Mouse (Mus musculus) olfactory bulb, adult 2 months (tissue): ENCODE measurements around the gene Map3k13. TPM values are rescaled to one million over a fixed set of nuclear protein-coding genes. Genes with fewer than 3 reads are reported as not detected.

Experiments used
- H3K27ac ChIP-seq: fragments of 200-500 bp; 2 replicates; pipeline ENCODE4 v1.5.1; 2012; ENCODE audit warnings: low read depth, low read length; ENCODE audit not compliant: insufficient read depth
- H3K4me1 ChIP-seq: fragments of 200-500 bp; 2 replicates; pipeline ENCODE4 v1.6.1; 2012; ENCODE audit warnings: low read length; ENCODE audit not compliant: control insufficient read depth, insufficient read depth
- H3K4me3 ChIP-seq: fragments of 200-500 bp; 2 replicates; pipeline ENCODE4 v1.5.1; 2012; ENCODE audit warnings: mild to moderate bottlenecking, low read depth, low read length, moderate library complexity; ENCODE audit not compliant: insufficient read depth
- CTCF ChIP-seq: fragments of 200-500 bp; IDR thresholded peaks from 2 replicates; pipeline ENCODE4 v1.5.1; 2012; ENCODE audit warnings: low read depth, mild to moderate bottlenecking, low read length, moderate library complexity; ENCODE audit not compliant: insufficient read depth
- POLR2A ChIP-seq: fragments of 200-500 bp; IDR thresholded peaks from 2 replicates; pipeline ENCODE4 v1.6.1; 2012; ENCODE audit warnings: mild to moderate bottlenecking, low read depth, low read length, moderate library complexity; ENCODE audit not compliant: insufficient read depth
- WGBS: fragments of 180-500 bp; shearing (Covaris S2); methylation state at CpG from one replicate; pipeline ENCODE4 v1.1.7; 2018; 5-methylcytosine and 5-hydroxymethylcytosine counted together
- polyA plus RNA-seq: library from polyadenylated mRNA; stranded (reverse); fragments of >200 nt; gene quantifications from 2 replicates; pipeline ENCODE4 v1.2.4, GENCODE M21; 2012; ENCODE audit warnings: low replicate concordance; ENCODE audit not compliant: missing spikeins, insufficient read depth, insufficient read length

Gene Map3k13
- polyA plus RNA-seq, 1 experiment: not detected

- 50% methylated on average over 7 of the region's 7 CpGs for WGBS
- Histone ChIP-seq H3K4me3 (no peak overlapping the region), H3K27ac (no peak overlapping the region), H3K4me1 (peaks cover 7% of the 10 kb centered on the region)
- TF ChIP-seq POLR2A (no peak), CTCF (no peak)
Observed at GRCm38 (mm10) chr16:21853446-21853941, 59.3 kb downstream of the Map3k13 start.

DNA sequence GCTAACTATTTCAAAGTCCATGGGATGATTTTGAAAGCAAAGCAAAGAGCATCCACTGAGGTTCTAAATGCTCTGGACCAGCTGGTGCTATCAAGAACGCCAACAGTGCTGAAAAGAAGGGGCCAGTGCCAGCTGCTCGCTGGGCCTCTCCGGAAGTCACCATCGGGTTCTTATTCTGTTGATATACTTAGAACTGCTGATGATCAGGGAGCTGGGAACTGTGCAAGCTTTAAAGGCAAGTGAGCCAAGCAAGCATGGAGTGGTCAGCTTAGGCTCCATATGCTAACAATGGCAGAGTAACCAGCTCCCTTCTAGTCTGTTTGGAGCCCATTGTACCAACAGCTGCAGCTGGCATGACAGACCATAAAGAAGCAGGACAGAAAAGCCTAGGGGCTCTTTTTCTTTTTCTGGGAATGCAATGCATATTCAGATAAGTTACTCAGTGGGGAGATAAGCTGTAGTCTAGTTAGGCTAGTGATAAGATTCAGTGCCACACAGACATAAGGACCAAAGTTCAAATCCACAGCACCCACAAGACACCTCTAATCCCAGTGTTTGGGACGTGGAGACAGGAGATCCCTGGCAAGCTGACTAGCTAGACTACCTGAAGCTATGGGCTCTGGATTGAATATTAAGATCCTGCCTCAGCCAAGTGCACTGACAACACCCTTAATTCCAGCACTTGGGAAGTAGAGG is 60.6 kb downstream of the Map3k13 start:
- Histone ChIP-seq H3K4me1 (peaks cover 7% of the 10 kb centered on the region), H3K4me3 (no peak overlapping the region), H3K27ac (no peak overlapping the region)
- WGBS: 58% methylated on average over 5 of the region's 5 CpGs
- TF ChIP-seq POLR2A: no peak
- TF ChIP-seq CTCF: no peak

DNA sequence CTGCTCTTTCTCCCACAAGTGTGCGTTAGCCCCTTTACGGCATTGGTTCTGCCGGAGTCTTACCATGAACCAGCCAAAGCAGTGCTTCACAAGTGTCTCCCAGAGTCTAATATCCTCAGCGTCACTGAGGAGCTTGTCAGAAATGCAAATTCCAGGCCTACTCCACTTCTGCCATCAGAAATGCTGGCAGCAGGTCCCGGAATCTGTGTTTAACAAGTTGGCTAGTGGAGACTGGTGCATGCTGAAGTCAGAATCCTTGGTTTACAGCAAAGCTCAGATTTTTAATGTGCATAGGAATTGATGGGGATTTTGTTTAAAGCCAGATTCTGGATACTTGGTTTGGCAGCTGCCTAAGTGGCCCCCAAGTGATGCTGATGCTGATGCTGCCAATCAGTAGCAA is 62.0 kb downstream of the Map3k13 start:
- Histone ChIP-seq H3K27ac (no peak overlapping the region), H3K4me1 (peaks cover 5% of the 10 kb centered on the region), H3K4me3 (no peak overlapping the region)
- TF ChIP-seq CTCF (no peak), POLR2A (no peak)
- 78% methylated on average over 5 of the region's 5 CpGs for WGBS

DNA sequence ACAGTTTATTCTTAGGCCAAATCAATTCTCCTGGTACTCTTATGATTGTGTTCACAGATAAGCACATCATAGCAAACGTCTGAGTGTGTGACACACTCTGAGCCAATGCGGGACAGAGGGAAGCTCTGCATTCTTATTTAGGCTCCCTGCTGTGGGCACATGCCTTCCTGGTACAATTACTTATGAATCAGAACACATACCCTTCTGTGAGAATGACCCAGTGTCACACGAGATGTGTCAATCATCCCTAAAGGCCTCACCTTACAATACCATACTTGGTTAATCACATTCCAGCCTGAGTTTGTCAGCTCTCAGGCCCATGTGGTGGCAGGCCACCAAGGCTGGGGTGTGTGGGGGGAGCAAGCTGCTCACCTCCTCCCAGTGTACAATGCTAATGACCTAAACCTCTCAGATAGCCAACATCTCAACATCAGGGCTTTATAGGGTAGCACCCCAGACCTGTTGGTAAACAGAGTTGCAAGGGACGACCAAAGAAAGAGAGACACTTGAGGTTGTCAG is 63.0 kb downstream of the Map3k13 start:
- WGBS: 53% methylated on average over 4 of the region's 4 CpGs
- H3K27ac ChIP-seq: no peak overlapping the region
- TF ChIP-seq CTCF: no peak
- no peak for TF ChIP-seq POLR2A
- H3K4me1 ChIP-seq: peaks cover 5% of the 10 kb centered on the region
- no peak overlapping the region for H3K4me3 ChIP-seq

GRCm38 (mm10) chr16:21858163-21858562 is 64.0 kb downstream of the Map3k13 start:
- no peak overlapping the region for H3K27ac ChIP-seq
- peaks cover 2% of the 10 kb centered on the region for H3K4me1 ChIP-seq
- WGBS: 78% methylated on average over 6 of the region's 6 CpGs
- TF ChIP-seq CTCF (no peak), POLR2A (no peak)
- H3K4me3 ChIP-seq: no peak overlapping the region

GRCm38 (mm10) chr16:21858882-21859281 is 64.7 kb downstream of the Map3k13 start:
- Histone ChIP-seq H3K4me1 (peaks cover 2% of the 10 kb centered on the region; the same call in 1 of the 2 replicates), H3K27ac (no peak overlapping the region), H3K4me3 (no peak overlapping the region)
- 80% methylated on average over 8 of the region's 8 CpGs for WGBS
- TF ChIP-seq POLR2A (no peak), CTCF (no peak)

DNA sequence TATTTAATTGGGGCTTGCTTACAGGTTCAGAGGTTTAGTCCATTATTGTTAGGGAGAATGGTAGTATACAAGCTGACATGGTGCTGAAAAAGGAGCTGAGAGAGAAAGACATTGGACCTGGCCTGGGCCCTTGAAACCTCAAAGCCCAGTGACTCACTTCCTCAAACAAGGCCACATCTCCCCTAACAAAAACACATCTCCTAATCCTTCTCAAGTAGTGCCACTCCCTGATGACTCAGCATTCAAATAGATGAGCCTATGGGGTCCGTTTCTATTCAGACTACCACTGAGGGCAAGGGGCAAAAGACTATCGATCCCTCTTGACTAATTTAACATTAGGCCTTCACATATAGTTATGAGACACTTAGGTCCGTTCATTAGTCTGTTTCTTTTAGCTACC is 68.3 kb downstream of the Map3k13 start:
- TF ChIP-seq CTCF: no peak
- TF ChIP-seq POLR2A: no peak
- H3K4me1 ChIP-seq: no peaks in the 10 kb centered on the region; the same call in 1 of the 2 replicates
- no peak overlapping the region for H3K4me3 ChIP-seq
- WGBS: 87% methylated on average over 3 of the region's 3 CpGs
- no peak overlapping the region for H3K27ac ChIP-seq

DNA sequence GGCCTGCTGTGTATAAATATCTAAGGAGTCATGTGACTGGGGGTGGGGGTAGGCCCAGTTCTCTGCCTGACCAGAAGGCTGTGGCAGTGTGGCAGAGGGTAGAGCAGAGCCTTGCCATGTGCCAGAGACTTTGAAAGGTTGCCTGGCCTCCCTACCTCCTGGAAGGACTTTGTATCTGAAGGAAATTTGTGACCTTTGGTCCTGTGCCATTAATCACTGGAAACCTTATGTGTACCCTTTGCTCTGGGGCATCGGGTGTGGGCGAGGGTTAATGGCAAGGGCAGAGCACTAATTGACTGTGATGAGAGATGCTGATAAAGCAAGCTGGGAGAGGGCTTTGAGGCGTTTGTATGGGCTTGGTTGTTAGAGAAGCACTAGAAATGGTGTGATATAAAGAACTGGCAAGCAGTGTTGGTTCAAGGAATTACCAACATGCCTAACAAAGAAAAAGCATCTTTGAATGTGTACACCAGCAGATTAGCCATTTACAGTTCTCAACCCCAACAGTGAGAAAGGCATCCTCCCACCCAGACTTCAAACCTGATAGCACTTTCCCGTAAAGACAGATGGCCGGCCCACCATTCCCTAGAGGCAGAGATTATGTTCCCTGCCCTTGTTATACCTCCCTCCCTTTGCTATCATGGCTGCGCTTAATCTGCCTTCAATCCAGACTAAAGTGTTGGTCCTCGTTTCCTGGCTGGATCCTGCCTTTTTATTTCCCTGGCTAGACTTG is 71.3 kb downstream of the Map3k13 start:
- Histone ChIP-seq H3K27ac (no peak overlapping the region), H3K4me3 (no peak overlapping the region), H3K4me1 (no peaks in the 10 kb centered on the region; the same call in 1 of the 2 replicates)
- TF ChIP-seq POLR2A (no peak), CTCF (no peak)
- 67% methylated on average over 7 of the region's 7 CpGs for WGBS
